Mouse (Mus musculus): ENCODE measurements around the gene Rassf6. TPM values are rescaled to one million over a fixed set of nuclear protein-coding genes. Genes with fewer than 3 reads are reported as not detected.
A peak's percentile ranks its signal among the peaks of the same experiment; 100 is the strongest.

Gene Rassf6
- polyA plus RNA-seq, 1 experiment from 2014 or later: 0.69 TPM

GRCm38 (mm10) chr5:90654798-90655197, 14.3 kb upstream of the Rassf6 start:
- no peak overlapping the region for H3K27ac ChIP-seq
- H3K4me1 ChIP-seq (replicated peaks): peaks cover 8% of the 10 kb centered on the region
- H3K27me3 ChIP-seq: peaks cover 4% of the 10 kb centered on the region
- no peak for ATAC-seq (ENCODE audit: insufficient number of reproducible peaks, insufficient read depth, low FRiP score, low TSS enrichment, low read depth)
- no peak overlapping the region for H3K9ac ChIP-seq (replicated peaks)
- WGBS: 84% methylated on average over 5 of the region's 5 CpGs
- H3K9me3 ChIP-seq: no peaks in the 10 kb centered on the region
- no peak overlapping the region for H3K4me2 ChIP-seq
- H3K36me3 ChIP-seq: no peaks in the 10 kb centered on the region
- no peak overlapping the region for H3K4me3 ChIP-seq (replicated peaks)

GRCm38 (mm10) chr5:90652724-90653123, 12.3 kb upstream of the Rassf6 start:
- Histone ChIP-seq H3K36me3 (no peaks in the 10 kb centered on the region), H3K4me2 (no peak overlapping the region), H3K27ac (no peak overlapping the region), H3K4me1 (replicated peaks) (peaks cover 8% of the 10 kb centered on the region), H3K4me3 (replicated peaks) (no peak overlapping the region), H3K9ac (replicated peaks) (no peak overlapping the region), H3K27me3 (peaks cover 4% of the 10 kb centered on the region), H3K9me3 (no peaks in the 10 kb centered on the region)
- 13% methylated on average over 3 of the region's 3 CpGs for WGBS
- no peak for ATAC-seq (ENCODE audit: insufficient number of reproducible peaks, insufficient read depth, low FRiP score, low TSS enrichment, low read depth)

GRCm38 (mm10) chr5:90650466-90651150, 10.2 kb upstream of the Rassf6 start:
- no peak overlapping the region for H3K9ac ChIP-seq (replicated peaks)
- WGBS: 75% methylated on average over 5 of the region's 5 CpGs
- H3K36me3 ChIP-seq: no peaks in the 10 kb centered on the region
- H3K4me3 ChIP-seq (replicated peaks): no peak overlapping the region
- ATAC-seq (ENCODE audit: insufficient number of reproducible peaks, insufficient read depth, low FRiP score, low TSS enrichment, low read depth): no peak; the same call in 1 of the 2 replicates
- H3K27me3 ChIP-seq: peaks cover 4% of the 10 kb centered on the region
- no peak overlapping the region for H3K27ac ChIP-seq
- H3K4me1 ChIP-seq (replicated peaks): peaks cover 8% of the 10 kb centered on the region
- H3K9me3 ChIP-seq: no peaks in the 10 kb centered on the region
- H3K4me2 ChIP-seq: no peak overlapping the region

- Histone ChIP-seq H3K27me3 (peaks cover 4% of the 10 kb centered on the region; the same call in 1 of the 2 replicates), H3K4me2 (no peak overlapping the region), H3K27ac (no peak overlapping the region), H3K9me3 (no peaks in the 10 kb centered on the region), H3K4me3 (replicated peaks) (no peak overlapping the region), H3K36me3 (no peaks in the 10 kb centered on the region), H3K4me1 (replicated peaks) (peaks cover 8% of the 10 kb centered on the region), H3K9ac (replicated peaks) (no peak overlapping the region)
- no peak for ATAC-seq (ENCODE audit: insufficient number of reproducible peaks, insufficient read depth, low FRiP score, low TSS enrichment, low read depth)
- WGBS: 82% methylated on average over 5 of the region's 5 CpGs
Measured at GRCm38 (mm10) chr5:90647473-90647872, 7.0 kb upstream of the Rassf6 start.

- Histone ChIP-seq H3K4me1 (replicated peaks) (peaks cover 6% of the 10 kb centered on the region), H3K36me3 (no peaks in the 10 kb centered on the region), H3K9me3 (no peaks in the 10 kb centered on the region), H3K4me3 (replicated peaks) (no peak overlapping the region), H3K27me3 (peaks cover 3% of the 10 kb centered on the region; the same call in 1 of the 2 replicates), H3K27ac (no peak overlapping the region), H3K9ac (replicated peaks) (no peak overlapping the region), H3K4me2 (no peak overlapping the region)
- no peak for ATAC-seq (ENCODE audit: insufficient number of reproducible peaks, insufficient read depth, low FRiP score, low TSS enrichment, low read depth)
- WGBS: 90% methylated on average over 5 of the region's 5 CpGs
Measured at GRCm38 (mm10) chr5:90646398-90646797, 5.9 kb upstream of the Rassf6 start.

GRCm38 (mm10) chr5:90645579-90645978, 5.1 kb upstream of the Rassf6 start:
- no peaks in the 10 kb centered on the region for H3K9me3 ChIP-seq

GRCm38 (mm10) chr5:90641218-90641610, 757 bp upstream of the Rassf6 start:
- Histone ChIP-seq H3K9me3 (no peaks in the 10 kb centered on the region), H3K36me3 (no peaks in the 10 kb centered on the region), H3K9ac (replicated peaks) (no peak overlapping the region), H3K4me2 (0 out of 2 replicates have a peak overlapping the region, but pooled peaks have one; percentile 88), H3K4me1 (replicated peaks) (peaks cover 6% of the 10 kb centered on the region; the same call in 1 of the 2 replicates), H3K27me3 (peaks cover 7% of the 10 kb centered on the region; the same call in 1 of the 2 replicates), H3K27ac (no peak overlapping the region), H3K4me3 (replicated peaks) (no peak overlapping the region)
- WGBS: 59% methylated on average over 10 of the region's 10 CpGs
- ATAC-seq (ENCODE audit: insufficient number of reproducible peaks, insufficient read depth, low FRiP score, low TSS enrichment, low read depth): no peak

More at GRCm38 (mm10) chr5:90645579-90645978, 5.1 kb upstream of the Rassf6 start:
- H3K36me3 ChIP-seq: no peaks in the 10 kb centered on the region
- H3K4me3 ChIP-seq (replicated peaks): no peak overlapping the region
- no peak for ATAC-seq (ENCODE audit: insufficient number of reproducible peaks, insufficient read depth, low FRiP score, low TSS enrichment, low read depth)
- H3K27me3 ChIP-seq: 0 out of 2 replicates have a peak, but pooled peaks cover 1% of the 10 kb centered on the region
- H3K9ac ChIP-seq (replicated peaks): no peak overlapping the region
- no peak overlapping the region for H3K4me2 ChIP-seq
- H3K4me1 ChIP-seq (replicated peaks): peaks cover 3% of the 10 kb centered on the region
- H3K27ac ChIP-seq: no peak overlapping the region
- WGBS: 75% methylated on average over 3 of the region's 3 CpGs

GRCm38 (mm10) chr5:90634885-90635284, 5.6 kb downstream of the Rassf6 start:
- 80% methylated on average over 7 of the region's 7 CpGs for WGBS

GRCm38 (mm10) chr5:90628530-90628929, 11.9 kb downstream of the Rassf6 start:
- Histone ChIP-seq H3K4me3 (replicated peaks) (no peak overlapping the region), H3K4me2 (no peak overlapping the region), H3K9ac (replicated peaks) (no peak overlapping the region), H3K9me3 (no peaks in the 10 kb centered on the region), H3K4me1 (replicated peaks) (peaks cover 12% of the 10 kb centered on the region; the same call in 1 of the 2 replicates), H3K36me3 (no peaks in the 10 kb centered on the region), H3K27ac (no peak overlapping the region), H3K27me3 (no peaks in the 10 kb centered on the region; the same call in 1 of the 2 replicates)
- WGBS: 77% methylated on average over 1 of the region's 1 CpGs
- ATAC-seq (ENCODE audit: insufficient number of reproducible peaks, insufficient read depth, low FRiP score, low TSS enrichment, low read depth): no peak

More at GRCm38 (mm10) chr5:90634885-90635284, 5.6 kb downstream of the Rassf6 start:
- Histone ChIP-seq H3K27ac (no peak overlapping the region), H3K4me2 (no peak overlapping the region), H3K9ac (replicated peaks) (no peak overlapping the region), H3K9me3 (no peaks in the 10 kb centered on the region), H3K4me3 (replicated peaks) (no peak overlapping the region), H3K27me3 (no peaks in the 10 kb centered on the region), H3K4me1 (replicated peaks) (peaks cover 7% of the 10 kb centered on the region; the same call in 1 of the 2 replicates), H3K36me3 (no peaks in the 10 kb centered on the region)
- ATAC-seq (ENCODE audit: insufficient number of reproducible peaks, insufficient read depth, low FRiP score, low TSS enrichment, low read depth): no peak

GRCm38 (mm10) chr5:90628011-90628410, 12.4 kb downstream of the Rassf6 start:
- H3K4me3 ChIP-seq (replicated peaks): no peak overlapping the region
- H3K9me3 ChIP-seq: no peaks in the 10 kb centered on the region
- H3K4me2 ChIP-seq: no peak overlapping the region
- peaks cover 12% of the 10 kb centered on the region; the same call in 1 of the 2 replicates for H3K4me1 ChIP-seq (replicated peaks)
- no peaks in the 10 kb centered on the region; the same call in 1 of the 2 replicates for H3K27me3 ChIP-seq
- WGBS: 80% methylated on average over 3 of the region's 3 CpGs
- ATAC-seq (ENCODE audit: insufficient number of reproducible peaks, insufficient read depth, low FRiP score, low TSS enrichment, low read depth): no peak
- no peaks in the 10 kb centered on the region for H3K36me3 ChIP-seq
- H3K9ac ChIP-seq (replicated peaks): no peak overlapping the region
- H3K27ac ChIP-seq: no peak overlapping the region

- Histone ChIP-seq H3K27me3 (no peaks in the 10 kb centered on the region; the same call in 1 of the 2 replicates), H3K4me3 (replicated peaks) (no peak overlapping the region), H3K4me1 (replicated peaks) (peaks cover 12% of the 10 kb centered on the region; the same call in 1 of the 2 replicates), H3K9me3 (no peaks in the 10 kb centered on the region), H3K9ac (replicated peaks) (no peak overlapping the region), H3K27ac (no peak overlapping the region), H3K36me3 (no peaks in the 10 kb centered on the region), H3K4me2 (no peak overlapping the region)
- no peak for ATAC-seq (ENCODE audit: insufficient number of reproducible peaks, insufficient read depth, low FRiP score, low TSS enrichment, low read depth)
- WGBS: 91% methylated on average over 4 of the region's 4 CpGs
Measured at GRCm38 (mm10) chr5:90627423-90627822, 13.0 kb downstream of the Rassf6 start.
